Mouse (Mus musculus) embryonic facial prominence, embryonic 11.5 days (tissue): ENCODE data around the gene Stip1. TPM values are rescaled to one million over a fixed set of nuclear protein-coding genes. Genes with fewer than 3 reads are reported as not detected.
"Not testable (repeated sequence)": the region's sequence is repeated elsewhere in the genome, so short reads cannot be mapped to it uniquely, and the experiment has no call there.

ENCODE experiments used
- ATAC-seq: fragments of 200-750 bp; cut with Nextera tagmentation; replicated peaks from 2 replicates; pipeline ENCODE4 v1.8.0; 2017; ENCODE audit warnings: low read depth; ENCODE audit not compliant: insufficient number of reproducible peaks, low FRiP score, low TSS enrichment
- DNase-seq: peaks from one replicate; pipeline ENCODE4 v3.0.0-alpha.2; 2015; ENCODE audit warnings: low spot score
- H3K27ac ChIP-seq: fragments of 300-500 bp; sonication (generic); replicated peaks from 2 replicates; pipeline ENCODE4 v1.5.1; 2014; ENCODE audit warnings: mild to moderate bottlenecking, low read depth, low read length, control low read depth
- H3K27me3 ChIP-seq: fragments of 300-500 bp; sonication (generic); 2 replicates; pipeline ENCODE4 v1.6.1; 2014; ENCODE audit warnings: mild to moderate bottlenecking, low read length, moderate library complexity, mixed read lengths; ENCODE audit not compliant: control insufficient read depth, insufficient read depth
- H3K36me3 ChIP-seq: fragments of 300-500 bp; sonication (generic); replicated peaks from 2 replicates; pipeline ENCODE4 v1.6.1; 2014; ENCODE audit warnings: low read depth, mild to moderate bottlenecking, low read length, moderate library complexity, mixed read lengths; ENCODE audit not compliant: control insufficient read depth, insufficient read depth
- H3K4me1 ChIP-seq: fragments of 300-500 bp; sonication (generic); 2 replicates; pipeline ENCODE4 v1.6.1; 2014; ENCODE audit warnings: low read length, mixed read lengths; ENCODE audit not compliant: control insufficient read depth, insufficient read depth
- H3K4me2 ChIP-seq: fragments of 300-500 bp; sonication (generic); 2 replicates; pipeline ENCODE4 v1.6.1; 2014; ENCODE audit warnings: low read depth, mild to moderate bottlenecking, control low read depth, low read length, moderate library complexity
- H3K4me3 ChIP-seq: fragments of 300-500 bp; sonication (generic); 2 replicates; pipeline ENCODE4 v1.5.1; 2014; ENCODE audit warnings: low read depth, low read length, control low read depth
- H3K9ac ChIP-seq: fragments of 300-500 bp; sonication (generic); replicated peaks from 2 replicates; pipeline ENCODE4 v1.6.1; 2014; ENCODE audit warnings: mild to moderate bottlenecking, control low read depth, low read length
- H3K9me3 ChIP-seq: fragments of 300-500 bp; sonication (generic); replicated peaks from 2 replicates; pipeline ENCODE4 v1.6.1; 2016; ENCODE audit warnings: mild to moderate bottlenecking, low read length, inconsistent platforms, mixed read lengths; ENCODE audit not compliant: control insufficient read depth
- WGBS: fragments of 180-500 bp; shearing (Covaris S2); extraction: QIAGEN DNeasy Blood & Tissue Kit; methylation state at CpG from one replicate; pipeline ENCODE4 v1.1.7; 2014; 5-methylcytosine and 5-hydroxymethylcytosine counted together
- polyA plus RNA-seq: library from polyadenylated mRNA; unstranded; fragments of >200 nt; fragmentation: Nextera tagmentation; extraction: Ambion mirVana; gene quantifications from 2 replicates; pipeline ENCODE4 v1.2.1, GENCODE M21; 2014

Stip1 gene
- polyA plus RNA-seq, 1 experiment from 2014 or later: 400 TPM

GRCm38 (mm10) chr19:7057722-7058207 lies 18.0 kb upstream of the Stip1 start:
- H3K9ac ChIP-seq: 0 out of 2 replicates have a peak overlapping the region, but pooled peaks have one; percentile 2
- no peak overlapping the region for H3K27ac ChIP-seq
- DNase-seq (peak; percentile 90), ATAC-seq (peak; percentile 71)
- under 1% methylated on average over 15 of the region's 15 CpGs for WGBS
- peak overlapping the region; percentile 100 for H3K4me2 ChIP-seq
- peak overlapping the region; percentile 16 for H3K4me3 ChIP-seq
- H3K9me3 ChIP-seq: no peaks in the 10 kb centered on the region
- no peaks in the 10 kb centered on the region for H3K36me3 ChIP-seq
- no peaks in the 10 kb centered on the region for H3K27me3 ChIP-seq
- peaks cover 6% of the 10 kb centered on the region for H3K4me1 ChIP-seq

GRCm38 (mm10) chr19:7057126-7057721 lies 17.5 kb upstream of the Stip1 start:
- 2% methylated on average over 16 of the region's 16 CpGs for WGBS
- no peak overlapping the region for H3K27ac ChIP-seq

GRCm38 (mm10) chr19:7056248-7057087 lies 16.7 kb upstream of the Stip1 start, which contains the start of gene Macrod1:
Gene Macrod1, plus strand, starts transcription at chr19:7056810.
- peak within 1 kb of the TSS; percentile 68 for H3K9ac ChIP-seq
- H3K36me3 ChIP-seq: no peaks in the 10 kb centered on the region
- H3K4me3 ChIP-seq: peak within 1 kb of the TSS; percentile 70
- H3K4me1 ChIP-seq: peaks cover 6% of the 10 kb centered on the region
- DNase-seq (peak; percentile 78), ATAC-seq (peak; percentile 75)
- H3K9me3 ChIP-seq: no peaks in the 10 kb centered on the region
- under 1% methylated on average over 65 of the region's 72 CpGs for WGBS
- no peak within 1 kb of the TSS for H3K27ac ChIP-seq
- no peaks in the 10 kb centered on the region for H3K27me3 ChIP-seq
- H3K4me2 ChIP-seq: peak within 1 kb of the TSS; percentile 100

More at GRCm38 (mm10) chr19:7057126-7057721, 17.5 kb upstream of the Stip1 start:
- Histone ChIP-seq H3K27me3 (no peaks in the 10 kb centered on the region), H3K4me2 (peak overlapping the region; percentile 100), H3K4me1 (peaks cover 6% of the 10 kb centered on the region), H3K9ac (peak overlapping the region; percentile 68), H3K9me3 (no peaks in the 10 kb centered on the region), H3K4me3 (peak overlapping the region; percentile 70), H3K36me3 (no peaks in the 10 kb centered on the region)
- ATAC-seq: peak; percentile 20
- no peak for DNase-seq

- Histone ChIP-seq H3K4me1 (peaks cover 6% of the 10 kb centered on the region), H3K27ac (no peak overlapping the region), H3K27me3 (no peaks in the 10 kb centered on the region), H3K4me2 (no peak overlapping the region), H3K36me3 (no peaks in the 10 kb centered on the region), H3K4me3 (no peak overlapping the region), H3K9ac (no peak overlapping the region), H3K9me3 (no peaks in the 10 kb centered on the region)
- DNase-seq (no peak), ATAC-seq (no peak)
- WGBS: 46% methylated on average over 3 of the region's 3 CpGs
Observed at GRCm38 (mm10) chr19:7055173-7055572, 15.4 kb upstream of the Stip1 start.

GRCm38 (mm10) chr19:7054772-7055171 lies 15.0 kb upstream of the Stip1 start:
- H3K4me2 ChIP-seq: no peak overlapping the region
- H3K36me3 ChIP-seq: no peaks in the 10 kb centered on the region

GRCm38 (mm10) chr19:7053382-7053781 lies 13.6 kb upstream of the Stip1 start:
- H3K4me1 ChIP-seq, ATAC-seq, H3K27ac ChIP-seq, H3K9ac ChIP-seq, H3K27me3 ChIP-seq, H3K4me3 ChIP-seq, H3K36me3 ChIP-seq, H3K9me3 ChIP-seq, DNase-seq, H3K4me2 ChIP-seq: not testable (repeated sequence)
- 81% methylated on average over 4 of the region's 4 CpGs for whole genome bisulfite sequencing

More at GRCm38 (mm10) chr19:7054772-7055171, 15.0 kb upstream of the Stip1 start:
- Histone ChIP-seq H3K27me3 (no peaks in the 10 kb centered on the region), H3K27ac (no peak overlapping the region), H3K9ac (no peak overlapping the region), H3K4me1 (peaks cover 6% of the 10 kb centered on the region), H3K4me3 (no peak overlapping the region), H3K9me3 (no peaks in the 10 kb centered on the region)
- ATAC-seq (no peak), DNase-seq (no peak)
- WGBS: 73% methylated on average over 10 of the region's 10 CpGs

GRCm38 (mm10) chr19:7044706-7045105 lies 4.9 kb upstream of the Stip1 start:
- Histone ChIP-seq H3K9me3 (no peaks in the 10 kb centered on the region), H3K36me3 (no peaks in the 10 kb centered on the region), H3K9ac (no peak overlapping the region), H3K27ac (no peak overlapping the region), H3K27me3 (no peaks in the 10 kb centered on the region), H3K4me3 (no peak overlapping the region), H3K4me2 (no peak overlapping the region), H3K4me1 (0 out of 2 replicates have a peak, but pooled peaks cover 2% of the 10 kb centered on the region)
- ATAC-seq: no peak
- no peak for DNase-seq
- 29% methylated on average over 4 of the region's 4 CpGs for WGBS

GRCm38 (mm10) chr19:7044279-7044678 lies 4.5 kb upstream of the Stip1 start:
- 57% methylated on average over 4 of the region's 4 CpGs for WGBS
- Histone ChIP-seq H3K9ac (no peak overlapping the region), H3K27ac (no peak overlapping the region), H3K4me2 (no peak overlapping the region), H3K9me3 (no peaks in the 10 kb centered on the region), H3K4me3 (no peak overlapping the region), H3K27me3 (no peaks in the 10 kb centered on the region), H3K36me3 (no peaks in the 10 kb centered on the region), H3K4me1 (0 out of 2 replicates have a peak, but pooled peaks cover 2% of the 10 kb centered on the region)
- ATAC-seq (no peak), DNase-seq (no peak)
